Mouse (Mus musculus): ENCODE measurements around the gene Mlec.

DNA sequence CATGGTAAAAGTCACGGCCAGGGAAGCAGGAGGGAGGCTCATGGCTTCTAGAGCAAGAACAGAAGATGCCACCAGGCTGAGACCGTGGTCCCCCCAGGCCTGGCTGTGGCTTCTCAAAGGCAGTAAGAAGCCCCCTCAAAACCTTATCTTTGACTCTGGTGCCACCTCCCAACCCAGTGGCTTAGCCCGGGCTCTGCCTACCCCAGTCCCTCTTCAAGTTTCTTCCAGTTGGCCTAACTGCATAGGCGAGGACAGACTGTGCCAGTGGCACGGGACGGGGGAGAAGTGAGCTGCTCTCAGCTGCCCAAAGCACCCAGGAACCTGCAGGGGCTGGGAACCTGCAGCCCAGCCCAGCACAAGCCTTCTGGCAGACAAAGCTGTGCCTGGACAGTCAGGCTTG lies 33.3 kb downstream of the Mlec start:
- TF ChIP-seq CTCF (IDR thresholded peaks at IDR 0.05) (no peak), EP300 (IDR thresholded peaks at IDR 0.05) (no peak)

Measured in lung, postnatal 0 days (tissue).